Mouse (Mus musculus): ENCODE measurements around the gene Naa11. TPM values are rescaled to one million over a fixed set of nuclear protein-coding genes. Genes with fewer than 3 reads are reported as not detected.

Naa11 gene
- total and polyA plus RNA-seq, 3 experiments = not detected

DNA sequence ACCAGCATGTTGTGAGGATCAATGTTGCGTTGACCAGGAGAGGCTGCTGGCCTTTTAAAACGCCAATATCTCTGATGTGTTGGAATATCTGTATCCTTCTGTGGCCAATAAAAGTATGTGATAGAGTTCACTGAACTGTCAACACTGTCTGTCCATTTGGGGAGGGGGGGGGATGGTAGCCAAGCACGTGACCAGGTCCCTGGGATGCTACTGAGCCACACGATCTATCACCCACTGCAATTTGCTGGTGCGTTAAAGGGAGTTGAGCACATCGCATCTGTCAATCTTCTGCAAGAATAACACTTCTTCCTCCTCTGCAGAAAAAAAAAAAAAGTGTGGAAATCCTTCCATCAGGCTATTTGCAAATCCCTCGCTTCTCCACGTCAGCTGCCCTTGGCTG lies 43.9 kb downstream of the Naa11 start:
- H3K79me2 ChIP-seq (replicated peaks; ENCODE audit: control insufficient read depth, extremely low read depth, insufficient read depth, poor library complexity, severe bottlenecking) = no peaks in the 10 kb centered on the region
- no peaks in the 10 kb centered on the region for H3K36me3 ChIP-seq (replicated peaks in 1 of 2; ENCODE audit: control insufficient read depth in 1 of 2, insufficient read depth in 1 of 2, low read length in 1 of 2)
- in situ Hi-C loops (cut with MboI; ENCODE audit: low pct_ligation_motif_present, low pct_unique_long_range_greater_than_20kb, low sequenced_read_pairs) (no loop called here), dilution Hi-C loops (cut with MboI; ENCODE audit: extremely low pct_ligation_motif_present, extremely low pct_unique_long_range_greater_than_20kb, low sequenced_read_pairs) (no loop called here)
- peaks cover 0 to 10% of the 10 kb centered on the region in 2 experiments; a peak in 1 of 4 replicates for H3K4me1 ChIP-seq (ENCODE audit: control insufficient read depth in 1 of 2, insufficient read depth in 2 of 2)
- no peaks in the 10 kb centered on the region for H3K9me3 ChIP-seq (replicated peaks; ENCODE audit: low read length)
- H3K4me3 ChIP-seq (replicated peaks in 1 of 3; ENCODE audit: low read depth in 2 of 3, low read length in 2 of 3, poor library complexity in 1 of 3) = no peak overlapping the region
- DNase-seq (ENCODE audit: extremely low read depth) = no peak
- no peak overlapping the region for H3K27ac ChIP-seq (ENCODE audit: insufficient read depth, low read depth)
- H3K4me2 ChIP-seq (ENCODE audit: insufficient read depth, low read depth, poor library complexity, severe bottlenecking) = no peak overlapping the region
- TF ChIP-seq HCFC1 (IDR thresholded peaks at IDR 0.05; ENCODE audit: low read depth, low read length) (no peak), KAT2A (IDR thresholded peaks at IDR 0.05; ENCODE audit: insufficient replicate concordance, low read length) (no peak), MAZ (IDR thresholded peaks at IDR 0.05; ENCODE audit: low read depth, low read length) (no peak), IRF4 (IDR thresholded peaks at IDR 0.05; ENCODE audit: low read depth, low read length) (no peak), MAFK (IDR thresholded peaks at IDR 0.05; ENCODE audit: insufficient replicate concordance, low read length) (no peak), POLR2AphosphoS2 (IDR thresholded peaks at IDR 0.05; ENCODE audit: low read depth, low read length) (no peak), GABPA (IDR thresholded peaks at IDR 0.05; ENCODE audit: insufficient replicate concordance, low read depth, low read length) (no peak), ETS1 (conservative IDR thresholded peaks at IDR 0.05; ENCODE audit: low read depth, low read length) (no peak), TBP (conservative IDR thresholded peaks at IDR 0.05; ENCODE audit: low read depth, low read length) (no peak), CHD2 (IDR thresholded peaks at IDR 0.05; ENCODE audit: low read length) (no peak), ELF1 (IDR thresholded peaks at IDR 0.05; ENCODE audit: low read depth, low read length) (no peak), MXI1 (IDR thresholded peaks at IDR 0.05; ENCODE audit: low read depth, low read length) (no peak), CTCF (conservative IDR thresholded peaks at IDR 0.05 in 1 of 2, IDR thresholded peaks at IDR 0.05 in 1 of 2; ENCODE audit: low read depth in 2 of 2, low read length in 2 of 2) (no peak), ZKSCAN1 (IDR thresholded peaks at IDR 0.05; ENCODE audit: borderline replicate concordance, low read depth, low read length) (no peak), MAX (IDR thresholded peaks at IDR 0.05; ENCODE audit: low read length) (no peak), E2F4 (IDR thresholded peaks at IDR 0.05; ENCODE audit: insufficient replicate concordance, low read depth, low read length) (no peak), PAX5 (IDR thresholded peaks at IDR 0.05; ENCODE audit: low read length) (no peak), RAD21 (IDR thresholded peaks at IDR 0.05; ENCODE audit: low read depth, low read length) (no peak), NELFE (IDR thresholded peaks at IDR 0.05; ENCODE audit: low read depth, low read length) (no peak), MEF2A (IDR thresholded peaks at IDR 0.05; ENCODE audit: borderline replicate concordance, low read depth, low read length) (no peak)
- H3K9ac ChIP-seq (ENCODE audit: insufficient read depth, low read depth) = no peak overlapping the region
- no peaks in the 10 kb centered on the region for H3K27me3 ChIP-seq (replicated peaks)

DNA sequence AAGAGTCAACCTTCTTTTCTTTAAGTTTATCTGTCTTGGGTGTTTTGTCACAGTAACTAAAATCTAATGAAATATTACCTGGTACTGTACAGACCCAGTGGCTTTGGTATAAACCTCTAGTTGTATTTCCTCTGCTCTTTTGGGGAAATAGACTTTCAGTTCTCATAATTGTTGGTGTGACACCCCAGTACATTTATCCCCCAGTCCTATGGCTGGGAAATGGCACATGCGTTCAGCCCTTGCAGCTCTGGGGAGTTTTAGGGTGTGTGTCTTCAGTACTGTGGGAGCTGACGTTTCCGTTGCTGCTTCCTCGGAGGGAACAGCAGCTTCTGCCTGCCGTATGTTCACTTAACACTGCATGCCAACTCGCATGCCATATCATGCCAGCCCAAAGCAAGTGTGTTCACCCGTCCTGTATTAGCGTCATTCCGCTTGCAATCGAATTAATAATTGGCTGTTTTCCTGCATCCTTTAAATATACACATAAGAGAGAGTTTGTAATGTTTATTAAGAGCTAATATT lies 46.4 kb downstream of the Naa11 start:
- in situ Hi-C loops (cut with MboI; ENCODE audit: low pct_ligation_motif_present, low pct_unique_long_range_greater_than_20kb, low sequenced_read_pairs) = no loop called here
- no peak overlapping the region for H3K4me3 ChIP-seq (replicated peaks in 1 of 3; ENCODE audit: low read depth in 2 of 3, low read length in 2 of 3, poor library complexity in 1 of 3)
- no peaks in the 10 kb centered on the region for H3K9me3 ChIP-seq (replicated peaks; ENCODE audit: low read length)
- no peaks in the 10 kb centered on the region for H3K27me3 ChIP-seq (replicated peaks)
- H3K4me1 ChIP-seq (ENCODE audit: control insufficient read depth in 1 of 2, insufficient read depth in 2 of 2) = peaks cover 0 to 10% of the 10 kb centered on the region in 2 experiments; a peak in 1 of 4 replicates
- H3K27ac ChIP-seq (ENCODE audit: insufficient read depth, low read depth) = no peak overlapping the region
- dilution Hi-C loops (cut with MboI; ENCODE audit: extremely low pct_ligation_motif_present, extremely low pct_unique_long_range_greater_than_20kb, low sequenced_read_pairs) = no loop called here
- no peaks in the 10 kb centered on the region for H3K79me2 ChIP-seq (replicated peaks; ENCODE audit: control insufficient read depth, extremely low read depth, insufficient read depth, poor library complexity, severe bottlenecking)
- no peak overlapping the region for H3K4me2 ChIP-seq (ENCODE audit: insufficient read depth, low read depth, poor library complexity, severe bottlenecking)
- H3K9ac ChIP-seq (ENCODE audit: insufficient read depth, low read depth) = no peak overlapping the region
- DNase-seq (ENCODE audit: extremely low read depth) = no peak
- H3K36me3 ChIP-seq (replicated peaks in 1 of 2; ENCODE audit: control insufficient read depth in 1 of 2, insufficient read depth in 1 of 2, low read length in 1 of 2) = no peaks in the 10 kb centered on the region
- TF ChIP-seq MAZ (IDR thresholded peaks at IDR 0.05; ENCODE audit: low read depth, low read length) = no peak
- no peak for TF ChIP-seq MAX (IDR thresholded peaks at IDR 0.05; ENCODE audit: low read length)
- no peak for TF ChIP-seq MEF2A (IDR thresholded peaks at IDR 0.05; ENCODE audit: borderline replicate concordance, low read depth, low read length)
- TF ChIP-seq MXI1 (IDR thresholded peaks at IDR 0.05; ENCODE audit: low read depth, low read length) = no peak
- no peak for TF ChIP-seq SIN3A (IDR thresholded peaks at IDR 0.05; ENCODE audit: low read length)
- no peak for TF ChIP-seq USF2 (conservative IDR thresholded peaks at IDR 0.05; ENCODE audit: low read depth, low read length)
- TF ChIP-seq CHD1 (IDR thresholded peaks at IDR 0.05; ENCODE audit: low read depth, low read length) = no peak
- no peak for TF ChIP-seq NELFE (IDR thresholded peaks at IDR 0.05; ENCODE audit: low read depth, low read length)
- no peak for TF ChIP-seq KAT2A (IDR thresholded peaks at IDR 0.05; ENCODE audit: insufficient replicate concordance, low read length)
- TF ChIP-seq JUN (IDR thresholded peaks at IDR 0.05; ENCODE audit: insufficient read depth, low read depth, low read length) = no peak
- TF ChIP-seq NRF1 (IDR thresholded peaks at IDR 0.05; ENCODE audit: low read depth, low read length) = no peak
- TF ChIP-seq RAD21 (IDR thresholded peaks at IDR 0.05; ENCODE audit: low read depth, low read length) = no peak
- TF ChIP-seq ZC3H11A (IDR thresholded peaks at IDR 0.05; ENCODE audit: low read depth, low read length) = no peak
- TF ChIP-seq E2F4 (IDR thresholded peaks at IDR 0.05; ENCODE audit: insufficient replicate concordance, low read depth, low read length) = no peak
- TF ChIP-seq TBP (conservative IDR thresholded peaks at IDR 0.05; ENCODE audit: low read depth, low read length) = no peak
- no peak for TF ChIP-seq POLR2A (IDR thresholded peaks at IDR 0.05; ENCODE audit: low read depth, low read length)
